Mouse (Mus musculus): ENCODE measurements around the gene Nr3c2. TPM values are rescaled to one million over a fixed set of nuclear protein-coding genes. Genes with fewer than 3 reads are reported as not detected.
A peak's percentile ranks its signal among the peaks of the same experiment; 100 is the strongest.

The Nr3c2 gene
- polyA plus RNA-seq, 1 experiment from 2014 or later = 1.2 TPM

DNA sequence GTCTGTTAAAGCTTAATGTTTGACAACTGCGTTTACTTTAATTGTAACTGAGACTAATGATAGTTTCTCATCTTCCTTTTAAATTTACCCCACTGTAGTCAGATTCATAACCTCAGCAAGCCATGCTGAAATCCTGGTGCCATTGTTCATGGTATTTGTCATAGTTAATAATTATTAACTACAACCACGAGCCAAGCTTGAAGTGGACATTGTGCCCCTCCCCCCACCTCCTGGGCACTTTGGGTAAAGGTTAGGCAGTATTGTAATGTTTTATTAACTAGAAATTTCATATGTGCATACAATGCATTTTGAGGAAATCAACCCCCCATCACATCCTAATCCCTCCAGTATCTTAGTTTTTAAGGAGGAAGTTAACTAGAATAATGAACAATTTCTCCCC is 201.1 kb downstream of the Nr3c2 start:
- no peaks in the 10 kb centered on the region for H3K36me3 ChIP-seq
- no peaks in the 10 kb centered on the region for H3K27me3 ChIP-seq (replicated peaks)
- no peaks in the 10 kb centered on the region for H3K4me1 ChIP-seq
- no peak overlapping the region for H3K27ac ChIP-seq
- WGBS (ENCODE audit: insufficient replicate concordance) = 69% methylated on average over 2 of the region's 2 CpGs
- no peak overlapping the region for H3K4me3 ChIP-seq
- no peak overlapping the region for H3K9ac ChIP-seq
- no peak overlapping the region for H3K4me2 ChIP-seq
- ATAC-seq = no peak
- H3K9me3 ChIP-seq (replicated peaks) = no peaks in the 10 kb centered on the region

DNA sequence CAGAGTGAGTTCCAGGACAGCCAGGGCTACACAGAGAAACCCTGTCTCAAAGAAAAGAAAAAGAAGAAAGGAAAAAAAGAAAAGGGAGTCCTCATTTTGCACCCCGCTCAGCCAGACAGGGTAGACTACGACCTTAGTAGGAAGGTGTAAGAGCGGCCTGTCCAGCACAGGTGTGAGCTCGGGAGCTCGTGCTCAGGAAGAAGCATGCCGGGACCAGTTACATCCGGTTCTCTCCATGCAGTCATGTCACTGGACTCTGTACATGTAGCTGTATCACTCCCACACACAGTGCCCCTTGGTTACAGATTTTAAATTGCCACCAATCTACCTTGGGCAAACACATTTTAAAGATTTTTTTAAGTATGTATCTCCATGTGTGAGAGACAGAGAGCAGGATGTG is 203.6 kb downstream of the Nr3c2 start:
- Histone ChIP-seq H3K4me1 (no peaks in the 10 kb centered on the region), H3K9me3 (replicated peaks) (no peaks in the 10 kb centered on the region), H3K4me2 (no peak overlapping the region), H3K4me3 (no peak overlapping the region), H3K9ac (no peak overlapping the region), H3K27ac (no peak overlapping the region), H3K27me3 (replicated peaks) (no peaks in the 10 kb centered on the region), H3K36me3 (no peaks in the 10 kb centered on the region)
- ATAC-seq = no peak
- WGBS (ENCODE audit: insufficient replicate concordance) = 72% methylated on average over 7 of the region's 7 CpGs

DNA sequence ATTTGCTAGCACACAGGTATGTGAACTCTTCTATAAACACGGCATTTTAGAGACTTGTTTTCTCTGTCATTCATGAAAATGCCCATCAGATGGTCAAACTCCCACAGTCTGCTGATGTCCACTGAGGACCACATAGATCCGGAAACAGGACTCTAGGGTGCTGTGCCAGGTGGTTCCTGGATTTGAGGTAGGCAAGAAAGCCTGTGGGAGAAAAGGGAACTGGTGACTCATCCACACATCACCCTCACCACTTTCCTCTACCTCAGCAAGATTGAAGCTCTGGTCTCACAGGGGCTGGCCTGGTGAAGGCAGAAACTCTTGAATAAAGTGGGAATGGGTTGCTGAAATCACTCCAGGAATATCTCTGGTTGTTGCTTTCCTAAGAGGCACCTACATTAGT is 213.5 kb downstream of the Nr3c2 start:
- H3K4me3 ChIP-seq = no peak overlapping the region
- H3K9ac ChIP-seq = no peak overlapping the region
- H3K9me3 ChIP-seq (replicated peaks) = no peaks in the 10 kb centered on the region
- H3K27me3 ChIP-seq (replicated peaks) = no peaks in the 10 kb centered on the region
- no peak overlapping the region for H3K27ac ChIP-seq
- H3K36me3 ChIP-seq = no peaks in the 10 kb centered on the region
- H3K4me2 ChIP-seq = no peak overlapping the region
- no peak for ATAC-seq
- no peaks in the 10 kb centered on the region for H3K4me1 ChIP-seq
- WGBS (ENCODE audit: insufficient replicate concordance) = 63% methylated on average over 2 of the region's 2 CpGs

DNA sequence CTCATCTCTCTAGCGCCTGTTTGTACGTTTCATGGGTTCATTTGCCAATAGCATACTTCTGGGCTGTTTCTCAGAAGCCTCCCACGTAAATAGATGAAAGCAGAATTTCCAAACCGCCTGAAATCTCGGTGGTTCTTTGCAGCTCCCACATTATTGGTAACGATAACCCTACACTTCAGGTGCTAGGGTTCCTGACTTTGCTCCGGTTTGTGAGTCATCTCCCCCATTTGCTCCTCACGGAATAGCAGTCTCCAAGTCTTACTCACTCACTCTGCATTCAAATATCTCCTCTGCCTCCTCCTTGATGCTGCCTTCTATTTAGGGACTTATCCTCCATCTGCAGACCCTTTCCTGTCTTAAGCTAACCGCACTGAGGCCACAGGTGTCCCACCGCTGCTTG is 215.5 kb downstream of the Nr3c2 start:
- no peaks in the 10 kb centered on the region for H3K4me1 ChIP-seq
- no peak overlapping the region for H3K9ac ChIP-seq
- no peaks in the 10 kb centered on the region for H3K36me3 ChIP-seq
- H3K4me2 ChIP-seq = no peak overlapping the region
- H3K9me3 ChIP-seq (replicated peaks) = no peaks in the 10 kb centered on the region
- H3K27ac ChIP-seq = no peak overlapping the region
- no peak overlapping the region for H3K4me3 ChIP-seq
- WGBS (ENCODE audit: insufficient replicate concordance) = 77% methylated on average over 10 of the region's 10 CpGs
- ATAC-seq = no peak
- no peaks in the 10 kb centered on the region for H3K27me3 ChIP-seq (replicated peaks)

DNA sequence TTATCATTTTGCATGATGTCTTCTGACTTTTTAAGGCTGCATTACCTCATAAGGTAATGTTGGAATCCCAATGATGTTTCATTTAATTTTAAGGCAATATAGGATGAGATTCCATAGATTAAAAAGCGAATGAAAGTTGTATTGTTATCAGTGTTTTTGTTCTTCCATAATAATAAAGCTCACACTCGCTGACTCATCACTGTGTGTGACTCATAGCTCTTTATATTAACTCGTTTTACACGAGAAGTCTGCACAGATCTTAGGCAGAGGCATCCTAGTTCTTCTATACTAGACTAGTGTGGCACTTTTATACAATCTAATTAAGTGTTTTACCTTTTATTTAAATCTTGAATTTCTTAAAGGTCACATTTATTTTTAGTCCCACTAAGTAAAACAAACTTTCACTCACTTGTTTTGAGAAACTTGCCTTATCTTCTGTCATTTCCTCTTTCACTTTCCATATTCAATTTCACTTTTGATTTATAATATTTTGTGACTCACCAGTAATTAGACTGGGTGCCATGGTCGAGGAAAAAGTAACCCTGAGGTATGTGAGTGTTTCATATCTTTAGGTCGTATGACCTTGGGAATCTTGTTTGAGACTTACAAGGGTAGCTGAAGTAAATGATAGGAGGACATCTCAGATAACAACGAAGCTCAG is 217.3 kb downstream of the Nr3c2 start:
- no peak overlapping the region for H3K27ac ChIP-seq
- no peak overlapping the region for H3K4me2 ChIP-seq
- no peak overlapping the region for H3K4me3 ChIP-seq
- no peaks in the 10 kb centered on the region for H3K27me3 ChIP-seq (replicated peaks)
- no peaks in the 10 kb centered on the region for H3K36me3 ChIP-seq
- no peaks in the 10 kb centered on the region for H3K4me1 ChIP-seq
- no peak for ATAC-seq
- no peak overlapping the region for H3K9ac ChIP-seq
- 38% methylated on average over 7 of the region's 7 CpGs for WGBS (ENCODE audit: insufficient replicate concordance)
- H3K9me3 ChIP-seq (replicated peaks) = no peaks in the 10 kb centered on the region

DNA sequence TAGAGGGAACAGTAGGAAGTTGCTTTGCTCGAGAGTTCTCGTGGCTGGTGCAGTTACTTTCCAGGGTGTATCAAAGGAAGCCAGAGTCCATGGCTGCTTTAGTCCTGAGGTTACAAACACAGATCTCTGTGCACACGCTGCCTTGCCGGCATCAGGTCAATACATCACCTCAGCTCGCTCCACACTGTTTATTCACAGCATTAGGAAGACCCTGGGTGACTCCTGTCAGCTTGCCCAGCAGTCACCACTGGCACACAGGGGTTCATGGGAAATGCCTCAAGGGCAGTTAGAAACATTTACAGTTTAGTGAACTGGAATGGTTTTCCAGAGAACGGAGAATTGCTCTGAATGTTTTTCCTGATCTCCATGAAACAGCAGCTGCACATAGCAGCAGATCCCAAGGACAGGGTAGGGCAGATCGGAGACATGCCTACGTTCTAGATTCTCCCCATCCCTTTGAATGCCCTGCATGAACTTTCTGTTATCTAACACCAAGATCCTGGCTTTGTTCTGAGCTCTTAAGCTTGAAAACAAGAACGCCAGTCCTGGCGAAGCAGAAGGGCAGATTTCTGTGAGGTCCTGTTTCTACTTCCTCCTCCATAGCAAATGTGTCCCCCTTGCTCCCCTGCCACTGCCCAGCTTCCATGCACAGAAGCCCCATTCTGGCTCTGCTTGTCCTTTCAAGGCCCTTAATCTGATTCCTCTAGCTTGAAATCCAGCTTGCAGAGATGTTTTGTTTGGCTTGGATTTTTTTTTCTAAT is 221.7 kb downstream of the Nr3c2 start:
- no peak overlapping the region for H3K4me3 ChIP-seq
- 52% methylated on average over 10 of the region's 10 CpGs for WGBS (ENCODE audit: insufficient replicate concordance)

DNA sequence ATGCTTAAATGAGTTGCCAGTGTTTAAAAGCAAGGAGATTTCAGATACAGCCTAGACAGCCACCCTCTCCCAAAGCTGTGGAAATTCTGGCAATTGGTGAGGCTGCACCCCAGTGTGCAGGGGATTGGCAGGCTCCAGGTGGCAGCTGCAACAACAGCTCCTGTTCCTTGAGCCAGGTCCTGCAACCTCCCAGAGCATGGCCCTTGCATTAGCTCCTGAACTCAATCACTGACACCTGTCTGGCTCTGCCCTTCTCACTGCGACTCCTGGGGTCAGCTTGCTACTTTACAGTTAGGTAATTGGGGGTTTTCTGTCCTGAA is 222.3 kb downstream of the Nr3c2 start:
- ATAC-seq = no peak
- 42% methylated on average over 1 of the region's 1 CpGs for WGBS (ENCODE audit: insufficient replicate concordance)
- H3K36me3 ChIP-seq = no peaks in the 10 kb centered on the region
- H3K27ac ChIP-seq = no peak overlapping the region
- H3K27me3 ChIP-seq (replicated peaks) = no peaks in the 10 kb centered on the region
- H3K4me3 ChIP-seq = no peak overlapping the region
- no peak overlapping the region for H3K9ac ChIP-seq
- H3K9me3 ChIP-seq (replicated peaks) = no peaks in the 10 kb centered on the region
- no peak overlapping the region for H3K4me2 ChIP-seq
- H3K4me1 ChIP-seq = no peaks in the 10 kb centered on the region

More for the DNA sequence above, 221.7 kb downstream of the Nr3c2 start:
- Histone ChIP-seq H3K27ac (no peak overlapping the region), H3K4me2 (no peak overlapping the region), H3K9me3 (replicated peaks) (no peaks in the 10 kb centered on the region), H3K36me3 (no peaks in the 10 kb centered on the region), H3K9ac (no peak overlapping the region), H3K27me3 (replicated peaks) (no peaks in the 10 kb centered on the region), H3K4me1 (no peaks in the 10 kb centered on the region)
- ATAC-seq = no peak

DNA sequence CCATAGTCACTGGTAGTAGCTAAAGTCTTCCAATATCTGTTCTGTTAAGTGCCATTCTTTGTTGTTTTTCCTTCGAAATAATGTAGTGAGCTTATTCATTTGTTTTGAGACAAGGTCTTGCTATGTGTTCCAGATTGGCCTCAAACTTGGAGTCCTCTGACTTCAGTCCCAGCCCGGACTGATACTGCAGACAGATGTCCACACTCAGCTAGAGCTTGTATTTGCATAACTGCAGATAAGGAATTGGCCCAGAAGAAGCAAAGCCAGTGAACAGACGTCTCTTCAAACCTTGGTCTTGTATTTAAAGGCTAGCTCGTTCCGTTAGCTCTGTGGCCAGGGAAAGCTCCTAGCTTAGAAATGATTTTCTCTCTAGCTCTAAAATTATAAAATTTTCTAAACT is 223.1 kb downstream of the Nr3c2 start:
- no peak for ATAC-seq
- Histone ChIP-seq H3K4me1 (no peaks in the 10 kb centered on the region), H3K27ac (no peak overlapping the region), H3K9me3 (replicated peaks) (no peaks in the 10 kb centered on the region), H3K4me2 (no peak overlapping the region), H3K4me3 (no peak overlapping the region), H3K9ac (no peak overlapping the region), H3K27me3 (replicated peaks) (no peaks in the 10 kb centered on the region), H3K36me3 (no peaks in the 10 kb centered on the region)
- WGBS (ENCODE audit: insufficient replicate concordance) = 46% methylated on average over 5 of the region's 5 CpGs

DNA sequence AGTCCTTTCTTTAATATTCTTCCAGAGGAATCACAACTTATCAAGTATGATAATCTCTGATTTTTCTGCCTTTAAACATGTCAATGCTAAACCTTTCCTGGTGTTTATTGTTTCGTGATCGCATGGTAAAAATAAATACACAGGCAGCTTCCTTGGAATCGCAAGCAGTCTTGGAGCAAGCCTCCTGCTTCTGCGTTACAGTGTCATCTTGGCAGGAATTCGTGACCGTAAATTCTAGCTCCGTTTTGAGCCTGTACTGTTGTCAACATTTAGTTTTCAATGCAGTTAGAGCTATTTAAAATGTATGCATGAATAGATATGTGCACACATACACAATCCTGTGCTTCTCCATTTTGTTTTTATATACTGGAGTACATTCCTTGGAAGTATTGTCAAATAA is 226.5 kb downstream of the Nr3c2 start:
- Histone ChIP-seq H3K9me3 (replicated peaks) (no peaks in the 10 kb centered on the region), H3K4me1 (no peaks in the 10 kb centered on the region), H3K27me3 (replicated peaks) (no peaks in the 10 kb centered on the region), H3K4me2 (no peak overlapping the region), H3K27ac (no peak overlapping the region), H3K36me3 (no peaks in the 10 kb centered on the region), H3K9ac (no peak overlapping the region), H3K4me3 (no peak overlapping the region)
- WGBS (ENCODE audit: insufficient replicate concordance) = 72% methylated on average over 7 of the region's 7 CpGs
- ATAC-seq = no peak

DNA sequence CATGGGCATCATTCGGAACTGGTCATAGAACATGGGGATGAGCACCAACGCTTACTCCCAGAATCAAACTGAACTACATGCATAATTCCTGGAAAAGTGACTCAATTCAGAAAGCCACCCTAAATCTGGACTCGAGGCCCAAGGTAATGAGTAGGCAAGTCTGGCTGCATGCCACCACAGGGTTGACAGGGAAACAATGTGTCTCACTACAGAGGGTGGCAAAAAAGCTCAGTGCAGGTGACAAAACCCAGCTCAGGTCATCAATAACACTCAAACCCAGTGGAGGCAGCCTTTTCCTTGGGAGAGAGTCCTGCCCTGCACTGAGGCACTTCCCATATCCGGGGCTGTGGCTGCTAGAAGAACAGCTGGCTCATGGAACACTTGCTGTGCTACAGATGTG is 228.8 kb downstream of the Nr3c2 start:
- Histone ChIP-seq H3K4me3 (no peak overlapping the region), H3K9ac (no peak overlapping the region), H3K36me3 (no peaks in the 10 kb centered on the region), H3K4me1 (no peaks in the 10 kb centered on the region), H3K27ac (no peak overlapping the region), H3K27me3 (replicated peaks) (no peaks in the 10 kb centered on the region), H3K9me3 (replicated peaks) (no peaks in the 10 kb centered on the region), H3K4me2 (no peak overlapping the region)
- no peak for ATAC-seq
- 69% methylated on average over 4 of the region's 4 CpGs for WGBS (ENCODE audit: insufficient replicate concordance)

DNA sequence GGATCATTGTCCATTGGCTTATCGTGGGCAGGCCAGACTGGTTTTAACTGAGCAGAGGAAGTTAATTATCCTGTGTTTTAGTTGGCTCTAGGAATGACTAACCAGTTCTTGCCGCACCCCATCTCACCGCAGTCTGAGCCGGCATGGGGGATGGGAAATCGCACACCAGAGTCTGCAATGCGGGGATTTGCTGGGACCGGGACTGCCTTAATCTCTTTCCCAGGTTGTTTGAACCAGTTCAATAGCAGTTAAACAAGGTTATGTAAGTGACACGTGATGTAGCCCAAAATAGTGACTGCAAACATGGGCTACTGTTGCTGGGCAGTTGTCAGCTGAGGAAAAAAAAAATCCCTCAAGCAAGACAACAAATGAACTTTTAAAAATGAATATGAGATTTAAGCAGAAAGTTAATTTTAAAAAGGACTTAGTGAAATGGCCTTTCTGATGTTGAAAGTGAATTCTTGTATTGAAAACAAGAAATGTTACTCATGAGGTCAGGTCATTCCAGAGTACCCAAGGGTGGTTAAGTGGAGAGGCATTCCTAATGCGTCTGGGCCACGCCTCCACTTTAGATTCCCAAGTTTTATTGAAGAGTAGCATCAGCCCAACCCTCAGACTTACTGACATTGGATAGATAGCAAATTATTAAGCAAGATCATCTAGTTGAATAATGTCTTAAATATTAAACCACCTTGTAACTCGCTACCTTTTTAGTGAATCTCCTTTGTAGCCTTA is 233.8 kb downstream of the Nr3c2 start:
- no peak overlapping the region for H3K4me3 ChIP-seq
- 39% methylated on average over 11 of the region's 11 CpGs for WGBS (ENCODE audit: insufficient replicate concordance)
- H3K4me2 ChIP-seq = no peak overlapping the region
- H3K4me1 ChIP-seq = no peaks in the 10 kb centered on the region
- no peaks in the 10 kb centered on the region for H3K27me3 ChIP-seq (replicated peaks)
- H3K36me3 ChIP-seq = no peaks in the 10 kb centered on the region
- peak; percentile 57 for ATAC-seq
- no peak overlapping the region for H3K9ac ChIP-seq
- H3K9me3 ChIP-seq (replicated peaks) = 0 out of 2 replicates have a peak, but pooled peaks cover 5% of the 10 kb centered on the region
- H3K27ac ChIP-seq = no peak overlapping the region

DNA sequence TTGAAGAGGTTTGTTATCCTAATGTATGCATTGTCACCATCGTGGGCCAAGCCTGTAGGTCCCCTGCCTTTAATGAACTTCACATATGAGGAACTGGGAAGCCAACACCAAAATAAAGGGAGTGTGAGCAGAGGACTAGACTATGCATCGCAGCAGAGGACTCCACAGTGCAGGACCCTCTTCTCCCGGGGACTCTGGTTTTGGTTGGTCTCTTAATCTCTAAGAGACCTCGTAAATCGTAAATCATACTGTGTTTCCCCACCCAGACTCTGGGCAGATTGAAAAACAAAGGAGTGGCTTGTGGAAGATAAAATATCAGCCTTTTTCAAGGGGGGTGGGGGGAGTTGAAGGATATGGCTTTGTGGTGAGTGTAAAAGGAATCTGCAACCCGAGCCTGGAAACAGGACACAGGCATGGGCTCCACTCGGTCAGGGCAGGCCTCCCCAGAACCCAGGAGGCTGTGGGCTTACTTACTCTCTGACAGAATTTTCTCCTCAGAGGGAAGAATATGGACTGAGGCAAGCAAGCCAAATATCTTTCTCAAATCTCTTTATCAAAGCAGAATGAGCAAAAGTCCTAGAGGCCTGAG is 234.6 kb downstream of the Nr3c2 start:
- H3K27me3 ChIP-seq (replicated peaks) = no peaks in the 10 kb centered on the region
- H3K4me3 ChIP-seq = no peak overlapping the region
- H3K27ac ChIP-seq = no peak overlapping the region
- no peak overlapping the region for H3K9ac ChIP-seq
- H3K9me3 ChIP-seq (replicated peaks) = 0 out of 2 replicates have a peak, but pooled peaks cover 5% of the 10 kb centered on the region
- H3K36me3 ChIP-seq = no peaks in the 10 kb centered on the region
- H3K4me2 ChIP-seq = no peak overlapping the region
- ATAC-seq = no peak
- 49% methylated on average over 7 of the region's 7 CpGs for WGBS (ENCODE audit: insufficient replicate concordance)
- no peaks in the 10 kb centered on the region for H3K4me1 ChIP-seq
